Mouse (Mus musculus) neural tube, embryonic 12.5 days (tissue): ENCODE results near the gene Eaf2. TPM values are rescaled to one million over a fixed set of nuclear protein-coding genes. Genes with fewer than 3 reads are reported as not detected.

ENCODE experiments used
- ATAC-seq: fragments of 200-750 bp; cut with Nextera tagmentation; 2 replicates; pipeline ENCODE4 v1.8.0; 2017; ENCODE audit warnings: low read depth, mild to moderate bottlenecking, moderate TSS enrichment, moderate library complexity; ENCODE audit not compliant: low FRiP score
- H3K27ac ChIP-seq: fragments of 300-500 bp; sonication (generic); 2 replicates; pipeline ENCODE4 v1.5.1; 2016
- H3K27me3 ChIP-seq: fragments of 300-500 bp; sonication (generic); replicated peaks from 2 replicates; pipeline ENCODE4 v1.6.1; 2016; ENCODE audit warnings: mild to moderate bottlenecking
- H3K36me3 ChIP-seq: fragments of 300-500 bp; sonication (generic); 2 replicates; pipeline ENCODE4 v1.6.1; 2016; ENCODE audit warnings: mild to moderate bottlenecking
- H3K4me1 ChIP-seq: fragments of 300-500 bp; sonication (generic); 2 replicates; pipeline ENCODE4 v1.6.1; 2016
- H3K4me2 ChIP-seq: fragments of 300-500 bp; sonication (generic); replicated peaks from 2 replicates; pipeline ENCODE4 v1.6.1; 2016; ENCODE audit warnings: mild to moderate bottlenecking
- H3K4me3 ChIP-seq: fragments of 300-500 bp; sonication (generic); 2 replicates; pipeline ENCODE4 v1.5.1; 2016
- H3K9ac ChIP-seq: fragments of 300-500 bp; sonication (generic); 2 replicates; pipeline ENCODE4 v1.6.1; 2016; ENCODE audit warnings: mild to moderate bottlenecking
- H3K9me3 ChIP-seq: fragments of 300-500 bp; sonication (generic); 2 replicates; pipeline ENCODE4 v1.6.1; 2016; ENCODE audit warnings: mild to moderate bottlenecking
- WGBS: fragments of 180-500 bp; shearing (Covaris S2); methylation state at CpG from one replicate; pipeline ENCODE4 v1.1.7; 2016; 5-methylcytosine and 5-hydroxymethylcytosine counted together
- polyA plus RNA-seq: library from polyadenylated mRNA; unstranded; fragments of >200 nt; fragmentation: Nextera tagmentation; extraction: Ambion mirVana; gene quantifications from 2 replicates; pipeline ENCODE4 v1.2.1, GENCODE M21; 2016

The Eaf2 gene
- polyA plus RNA-seq, 1 experiment from 2014 or later, result 0.81 TPM

DNA sequence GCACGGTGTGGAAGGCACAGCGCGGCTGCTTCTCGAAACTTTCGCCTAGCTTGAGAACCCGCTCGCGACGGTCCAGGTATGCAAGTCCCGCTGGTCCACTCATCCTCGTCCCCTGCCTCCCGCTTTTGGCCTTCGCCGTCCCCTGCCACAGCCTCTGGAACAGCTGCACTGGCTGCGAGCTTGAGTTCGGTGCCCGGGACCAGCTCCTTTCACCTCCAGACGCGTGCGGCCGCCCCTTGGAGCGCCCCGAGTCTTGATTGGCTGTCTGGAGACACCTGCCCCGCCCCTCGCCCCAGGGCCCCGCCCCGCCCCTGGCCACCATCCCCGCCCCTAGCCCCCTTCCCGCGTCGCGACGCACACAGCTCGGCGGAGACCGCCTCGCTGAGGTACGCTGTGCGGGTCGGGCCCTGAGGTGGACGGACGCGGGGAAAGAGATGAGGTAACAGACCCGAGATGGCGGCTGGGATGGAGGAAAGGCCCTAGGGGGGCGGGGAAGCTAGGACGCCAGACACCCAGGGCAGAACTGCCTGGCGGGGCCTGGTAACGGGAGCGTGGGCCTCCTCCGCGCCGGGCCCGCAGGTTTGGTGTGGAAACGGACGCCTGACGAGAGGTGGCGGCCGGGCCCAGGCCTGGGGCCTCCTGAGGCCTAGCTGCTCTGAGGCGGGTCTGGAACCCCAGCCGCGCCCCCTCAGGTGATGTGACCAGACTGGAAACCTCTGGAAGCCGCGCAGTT is 46.6 kb downstream of the Eaf2 start, which contains the start of gene Iqcb1:
TSS of gene Iqcb1 (plus strand) at position 332 of the 733 bp plus-strand sequence.
- H3K4me3 ChIP-seq, result peak within 1 kb of the TSS; percentile 77
- WGBS, result under 1% methylated on average over 59 of the region's 64 CpGs
- peak within 1 kb of the TSS; percentile 84 for H3K9ac ChIP-seq

DNA sequence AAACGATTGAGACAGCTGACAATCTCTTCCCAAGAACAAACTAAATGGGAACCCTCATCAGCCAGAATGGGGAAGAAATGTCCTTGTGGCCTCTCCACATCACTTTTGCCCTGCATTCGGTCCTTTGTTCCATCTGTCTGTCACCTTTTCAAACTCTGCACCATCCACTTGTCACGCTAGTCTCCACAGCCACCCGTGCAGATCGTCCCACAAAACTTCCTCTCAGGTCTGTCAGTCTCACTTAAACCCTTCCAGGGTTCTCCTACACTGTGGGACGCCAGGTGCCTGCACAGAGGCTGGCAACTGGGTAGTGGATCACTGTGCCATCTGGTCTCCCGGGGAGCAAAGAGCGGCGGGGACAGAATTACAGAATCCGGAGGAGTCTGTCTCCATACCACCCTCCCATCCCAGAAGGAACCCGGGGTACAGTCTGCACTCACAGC is 47.2 kb downstream of the Eaf2 start:
- peak overlapping the region; percentile 77 for H3K4me3 ChIP-seq
- no peaks in the 10 kb centered on the region for H3K36me3 ChIP-seq
- 4% methylated on average over 11 of the region's 11 CpGs for WGBS
- H3K9me3 ChIP-seq, result no peaks in the 10 kb centered on the region
- no peaks in the 10 kb centered on the region for H3K27me3 ChIP-seq
- peak overlapping the region; percentile 84; the same call in 1 of the 2 replicates for H3K9ac ChIP-seq
- peak overlapping the region; percentile 81 for H3K4me2 ChIP-seq
- H3K4me1 ChIP-seq, result peaks cover 8% of the 10 kb centered on the region; the same call in 1 of the 2 replicates
- no peak overlapping the region for H3K27ac ChIP-seq
- ATAC-seq, result no peak

More for the DNA sequence above, 46.6 kb downstream of the Eaf2 start, which contains the start of gene Iqcb1:
- Histone ChIP-seq H3K4me1 (peaks cover 8% of the 10 kb centered on the region; the same call in 1 of the 2 replicates), H3K4me2 (peak within 1 kb of the TSS; percentile 81), H3K9me3 (no peaks in the 10 kb centered on the region), H3K36me3 (no peaks in the 10 kb centered on the region), H3K27me3 (no peaks in the 10 kb centered on the region), H3K27ac (peak within 1 kb of the TSS; percentile 43; the same call in 1 of the 2 replicates)
- ATAC-seq, result peak; percentile 99

DNA sequence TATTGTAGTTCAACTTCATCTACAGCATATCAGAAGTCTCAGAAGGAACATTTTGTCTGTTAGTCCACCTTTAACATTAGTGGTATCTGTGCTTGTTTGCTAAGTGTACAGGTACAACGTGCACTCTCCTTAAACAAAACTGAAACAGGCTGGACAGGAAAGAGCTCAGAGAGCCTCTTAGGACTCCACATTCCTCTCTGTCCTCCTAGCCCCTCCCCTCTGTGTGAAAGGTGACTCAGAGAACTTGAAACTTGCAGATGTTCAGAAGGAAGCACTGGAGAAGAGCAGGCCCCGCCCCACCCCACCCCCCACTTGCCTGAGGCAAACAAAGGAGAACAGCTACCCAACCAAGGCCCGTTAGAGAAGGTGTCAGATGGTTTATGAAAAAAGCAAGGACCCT is 53.3 kb downstream of the Eaf2 start:
- H3K4me3 ChIP-seq, result no peak overlapping the region
- no peak overlapping the region for H3K27ac ChIP-seq
- no peak for ATAC-seq
- no peaks in the 10 kb centered on the region for H3K36me3 ChIP-seq
- no peaks in the 10 kb centered on the region for H3K9me3 ChIP-seq
- no peaks in the 10 kb centered on the region for H3K27me3 ChIP-seq
- no peak overlapping the region for H3K4me2 ChIP-seq
- WGBS, result 10% methylated on average over 3 of the region's 3 CpGs
- H3K9ac ChIP-seq, result no peak overlapping the region
- 0 out of 2 replicates have a peak, but pooled peaks cover 3% of the 10 kb centered on the region for H3K4me1 ChIP-seq

DNA sequence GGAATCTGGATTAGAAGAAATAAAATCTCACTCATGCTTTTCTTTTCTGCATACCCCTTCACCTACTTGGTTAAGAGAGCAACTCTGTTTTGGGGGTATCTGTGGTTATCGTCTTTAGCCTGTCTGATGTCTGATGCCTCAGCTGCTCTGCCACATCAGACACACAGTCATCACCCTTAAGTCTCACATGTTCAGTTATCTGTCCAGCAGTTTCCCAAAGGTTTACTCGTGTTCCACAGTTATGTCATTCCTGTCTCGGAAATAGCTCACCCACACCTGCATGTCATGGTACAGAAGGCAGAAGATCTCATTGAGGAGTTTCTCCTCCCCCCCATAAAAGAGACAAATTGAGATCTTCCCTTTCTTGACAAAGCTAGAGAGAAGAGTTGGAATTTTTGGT is 54.1 kb downstream of the Eaf2 start:
- H3K36me3 ChIP-seq, result no peaks in the 10 kb centered on the region
- H3K4me3 ChIP-seq, result no peak overlapping the region
- WGBS, result 91% methylated on average over 3 of the region's 3 CpGs
- no peak overlapping the region for H3K4me2 ChIP-seq
- no peak for ATAC-seq
- no peak overlapping the region for H3K27ac ChIP-seq
- 0 out of 2 replicates have a peak, but pooled peaks cover 3% of the 10 kb centered on the region for H3K4me1 ChIP-seq
- H3K9ac ChIP-seq, result no peak overlapping the region
- H3K9me3 ChIP-seq, result no peaks in the 10 kb centered on the region
- no peaks in the 10 kb centered on the region for H3K27me3 ChIP-seq

DNA sequence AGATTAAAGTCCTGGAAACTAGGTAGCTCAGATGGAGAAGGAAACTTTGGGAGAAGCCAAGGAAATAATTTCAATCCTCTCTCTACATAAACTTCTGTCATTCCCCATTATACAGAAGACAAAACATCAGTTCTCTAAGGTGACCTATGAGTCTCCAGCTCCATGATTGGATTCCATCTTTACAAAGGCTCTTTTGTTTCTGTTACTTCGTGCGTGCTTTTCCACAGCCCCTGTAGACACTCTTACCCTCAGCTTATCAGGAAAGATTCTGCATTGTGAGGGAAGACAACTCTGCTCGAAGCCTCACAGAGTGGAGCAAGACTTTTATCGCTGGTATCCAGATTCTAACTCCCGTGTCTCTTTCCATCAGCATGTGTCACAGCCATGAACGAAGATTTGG is 54.8 kb downstream of the Eaf2 start:
- Histone ChIP-seq H3K27ac (no peak overlapping the region), H3K9me3 (no peaks in the 10 kb centered on the region), H3K9ac (no peak overlapping the region), H3K4me2 (no peak overlapping the region), H3K4me1 (0 out of 2 replicates have a peak, but pooled peaks cover 3% of the 10 kb centered on the region), H3K4me3 (no peak overlapping the region), H3K27me3 (no peaks in the 10 kb centered on the region), H3K36me3 (no peaks in the 10 kb centered on the region)
- ATAC-seq, result no peak
- 82% methylated on average over 6 of the region's 6 CpGs for WGBS

DNA sequence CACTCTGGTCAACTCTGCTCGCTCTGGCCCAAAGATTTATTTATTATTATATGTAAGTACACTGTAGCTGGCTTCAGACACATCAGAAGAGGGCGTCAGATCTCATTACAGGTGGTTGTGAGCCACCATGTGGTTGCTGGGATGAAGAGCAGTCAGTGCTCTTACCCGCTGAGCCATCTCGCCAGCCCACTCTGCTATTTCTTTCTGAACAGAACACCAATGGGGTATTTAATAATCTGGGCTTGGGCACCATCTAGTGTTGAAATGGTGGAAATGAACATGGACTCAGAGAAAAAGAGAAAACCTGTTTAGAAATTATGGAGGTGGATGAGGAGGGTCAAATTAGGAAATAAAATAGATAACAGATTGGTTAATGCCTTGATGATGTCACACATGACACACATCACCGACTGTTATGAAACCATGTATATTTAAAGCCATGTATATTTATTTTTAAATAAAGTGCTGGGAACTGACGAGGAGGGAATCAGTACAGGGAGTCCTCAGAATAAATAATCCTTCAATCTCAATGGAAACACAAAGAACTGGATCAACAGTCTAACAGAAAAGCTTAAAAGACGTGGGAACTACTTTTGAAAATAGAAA is 57.4 kb downstream of the Eaf2 start:
- H3K36me3 ChIP-seq, result no peaks in the 10 kb centered on the region
- ATAC-seq, result peak; percentile 91
- no peak overlapping the region for H3K27ac ChIP-seq
- no peak overlapping the region for H3K4me2 ChIP-seq
- 22% methylated on average over 7 of the region's 7 CpGs for whole genome bisulfite sequencing
- no peaks in the 10 kb centered on the region for H3K9me3 ChIP-seq
- H3K9ac ChIP-seq, result no peak overlapping the region
- 0 out of 2 replicates have a peak, but pooled peaks cover 3% of the 10 kb centered on the region for H3K4me1 ChIP-seq
- no peaks in the 10 kb centered on the region for H3K27me3 ChIP-seq
- no peak overlapping the region for H3K4me3 ChIP-seq

DNA sequence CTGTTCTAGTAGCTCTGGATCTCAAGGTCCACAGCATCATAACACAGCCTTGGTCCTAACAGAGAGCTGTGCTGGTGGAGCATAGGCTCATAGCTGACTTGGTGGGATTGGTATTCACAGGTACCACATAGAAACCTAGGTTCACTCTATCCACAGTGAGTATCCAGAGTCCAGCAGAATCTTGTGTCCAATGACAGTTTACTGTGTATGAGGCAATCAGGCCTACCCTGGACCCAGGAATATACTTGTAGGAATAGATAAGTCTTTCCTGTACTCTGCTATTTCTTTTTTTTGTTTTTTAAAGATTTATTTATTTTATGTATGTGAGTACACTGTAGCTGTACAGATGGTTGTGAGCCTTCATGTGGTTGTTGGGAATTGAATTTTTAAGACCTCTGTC is 57.9 kb downstream of the Eaf2 start:
- Histone ChIP-seq H3K4me1 (0 out of 2 replicates have a peak, but pooled peaks cover 3% of the 10 kb centered on the region), H3K4me2 (no peak overlapping the region), H3K9me3 (no peaks in the 10 kb centered on the region), H3K27me3 (no peaks in the 10 kb centered on the region), H3K36me3 (no peaks in the 10 kb centered on the region), H3K4me3 (no peak overlapping the region), H3K9ac (no peak overlapping the region), H3K27ac (no peak overlapping the region)
- ATAC-seq, result 0 out of 2 replicates have a peak, but pooled peaks have one; percentile 23

DNA sequence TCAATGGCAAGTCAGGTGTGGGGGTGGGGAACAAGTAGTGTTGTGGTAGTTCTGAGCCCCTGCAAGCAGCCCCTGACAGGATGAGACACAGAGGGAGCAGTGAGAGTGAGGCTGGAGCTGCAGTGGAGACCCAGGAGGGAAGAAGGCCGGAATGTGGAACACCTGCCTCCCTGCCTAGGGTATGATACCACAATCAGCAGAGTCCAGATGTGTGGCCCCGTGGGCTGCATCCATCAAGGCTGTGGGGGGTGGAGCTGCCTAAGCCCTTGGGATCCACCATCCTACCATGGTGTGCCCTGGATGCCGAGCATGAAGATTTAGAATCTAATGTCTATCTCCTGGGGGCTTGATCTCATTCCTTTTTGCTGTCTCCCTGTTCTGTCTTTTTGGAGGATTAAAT is 61.1 kb downstream of the Eaf2 start:
- ATAC-seq, result no peak
- H3K4me3 ChIP-seq, result no peak overlapping the region
- H3K27me3 ChIP-seq, result no peaks in the 10 kb centered on the region
- H3K4me1 ChIP-seq, result no peaks in the 10 kb centered on the region
- no peak overlapping the region for H3K27ac ChIP-seq
- no peaks in the 10 kb centered on the region for H3K9me3 ChIP-seq
- H3K4me2 ChIP-seq, result no peak overlapping the region
- 70% methylated on average over 3 of the region's 3 CpGs for WGBS
- H3K9ac ChIP-seq, result no peak overlapping the region
- no peaks in the 10 kb centered on the region for H3K36me3 ChIP-seq

DNA sequence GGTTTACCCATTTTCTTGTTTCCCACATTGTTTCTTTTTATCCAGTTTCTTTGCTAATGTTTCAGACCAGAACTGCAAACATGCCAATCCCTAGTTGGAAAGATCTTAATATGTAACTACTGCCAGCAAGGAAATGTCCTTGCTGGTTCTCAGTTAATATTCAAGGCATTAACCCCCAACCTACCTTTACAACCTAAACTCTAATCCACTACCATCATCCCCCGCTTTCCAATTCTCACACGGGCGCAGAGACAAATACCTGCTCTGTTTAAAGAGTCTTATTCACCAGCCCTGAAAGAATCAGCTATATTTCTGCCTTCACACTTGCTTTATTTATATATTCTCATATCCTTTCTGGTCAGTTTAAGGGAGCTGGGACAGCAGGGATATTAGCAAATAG is 66.2 kb downstream of the Eaf2 start:
- Histone ChIP-seq H3K4me2 (no peak overlapping the region), H3K4me1 (no peaks in the 10 kb centered on the region), H3K36me3 (no peaks in the 10 kb centered on the region), H3K4me3 (no peak overlapping the region), H3K27me3 (no peaks in the 10 kb centered on the region), H3K27ac (no peak overlapping the region), H3K9me3 (no peaks in the 10 kb centered on the region), H3K9ac (no peak overlapping the region)
- no peak for ATAC-seq
- 87% methylated on average over 3 of the region's 3 CpGs for WGBS

DNA sequence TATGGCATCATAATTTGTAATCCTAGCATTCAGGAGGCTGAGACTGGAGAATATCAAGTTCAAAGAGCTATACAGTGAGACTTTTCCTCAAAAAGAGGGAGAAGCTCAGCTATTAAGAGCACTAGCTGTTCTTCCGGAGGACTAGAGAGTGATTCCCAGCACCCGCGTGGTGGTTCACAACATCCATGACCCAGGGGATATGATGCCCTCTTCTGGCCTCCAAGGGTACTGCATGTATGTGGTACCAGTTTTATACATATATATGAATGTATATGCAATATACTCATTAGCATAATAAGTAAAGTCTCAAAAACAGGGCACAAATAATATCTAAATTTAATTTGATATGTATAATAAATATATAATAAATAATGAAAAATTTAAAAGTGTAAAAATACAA is 72.4 kb downstream of the Eaf2 start:
- no peaks in the 10 kb centered on the region for H3K4me1 ChIP-seq
- no peaks in the 10 kb centered on the region for H3K27me3 ChIP-seq
- H3K9me3 ChIP-seq, result peaks cover 3% of the 10 kb centered on the region
- no peak for ATAC-seq
- H3K4me3 ChIP-seq, result no peak overlapping the region
- WGBS, result 87% methylated on average over 3 of the region's 3 CpGs
- no peak overlapping the region for H3K4me2 ChIP-seq
- H3K36me3 ChIP-seq, result no peaks in the 10 kb centered on the region
- no peak overlapping the region for H3K9ac ChIP-seq
- H3K27ac ChIP-seq, result no peak overlapping the region

DNA sequence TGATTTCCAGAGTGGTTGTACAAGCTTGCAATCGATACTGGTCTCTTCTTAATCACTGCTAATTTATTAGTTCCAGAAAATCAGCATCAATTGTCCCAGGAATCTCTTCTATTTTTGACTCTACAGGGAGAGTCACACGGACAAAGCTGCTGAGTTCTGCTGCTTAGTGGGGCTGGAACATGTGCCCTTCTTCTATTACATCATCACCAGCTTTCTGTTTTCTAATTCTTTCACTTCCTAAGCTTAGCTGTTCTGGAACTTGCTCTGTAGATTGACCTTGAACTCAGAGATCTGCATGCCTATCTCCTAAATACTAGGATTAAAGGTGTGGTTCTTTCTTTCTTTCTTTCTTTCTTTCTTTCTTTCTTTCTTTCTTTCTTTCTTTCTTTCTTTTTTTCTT is 76.5 kb downstream of the Eaf2 start:
- peaks cover 3% of the 10 kb centered on the region for H3K9me3 ChIP-seq
- no peak overlapping the region for H3K27ac ChIP-seq
- no peak overlapping the region for H3K9ac ChIP-seq
- no peak for ATAC-seq
- WGBS, result 75% methylated on average over 2 of the region's 2 CpGs
- no peak overlapping the region for H3K4me2 ChIP-seq
- H3K27me3 ChIP-seq, result no peaks in the 10 kb centered on the region
- no peak overlapping the region for H3K4me3 ChIP-seq
- no peaks in the 10 kb centered on the region for H3K4me1 ChIP-seq
- H3K36me3 ChIP-seq, result no peaks in the 10 kb centered on the region

DNA sequence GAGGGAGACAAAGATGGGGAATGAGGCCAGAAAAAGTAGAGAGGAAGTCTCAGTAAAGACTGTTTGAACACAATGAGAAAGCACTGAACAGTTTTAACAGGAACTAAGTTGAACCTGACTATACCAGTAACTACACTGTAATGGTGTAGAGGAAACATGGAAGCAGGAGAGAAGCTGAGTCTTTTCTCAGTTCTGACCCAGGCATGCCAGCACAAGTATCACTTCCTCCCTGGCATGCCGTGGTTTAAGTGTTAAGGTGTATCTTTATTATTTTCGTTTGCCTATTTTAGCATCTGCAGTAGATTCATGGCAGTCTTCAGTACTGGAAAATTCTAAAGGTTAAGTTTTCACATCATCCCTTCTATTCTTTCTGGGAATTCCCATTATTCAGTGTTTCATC is 79.8 kb downstream of the Eaf2 start:
- Histone ChIP-seq H3K4me3 (no peak overlapping the region), H3K4me1 (no peaks in the 10 kb centered on the region), H3K36me3 (no peaks in the 10 kb centered on the region), H3K4me2 (no peak overlapping the region), H3K9me3 (no peaks in the 10 kb centered on the region), H3K27ac (no peak overlapping the region), H3K27me3 (no peaks in the 10 kb centered on the region), H3K9ac (no peak overlapping the region)
- WGBS, result 90% methylated on average over 2 of the region's 2 CpGs
- no peak for ATAC-seq
